Mouse (Mus musculus) left cerebral cortex, postnatal 4 days (tissue): ENCODE results near the gene A630076J17Rik. TPM values are rescaled to one million over a fixed set of nuclear protein-coding genes. Genes with fewer than 3 reads are reported as not detected.
A peak's percentile ranks its signal among the peaks of the same experiment; 100 is the strongest.

Experiments used
- DNase-seq: peaks from one replicate; pipeline ENCODE4 v3.0.0-alpha.2; 2022
- intact Hi-C: fragments of 180-260 bp; cut with DNase I; formaldehyde crosslinking; loops from one replicate; pipeline ENCODE4 v1.15.1; 2025
- total RNA-seq, 2 experiments: library from RNA; stranded (reverse); gene quantifications; 2 replicates each; pipeline ENCODE4 v1.2.3; 2021

A630076J17Rik gene
- total RNA-seq, 2 experiments from 2014 or later, result not detected

DNA sequence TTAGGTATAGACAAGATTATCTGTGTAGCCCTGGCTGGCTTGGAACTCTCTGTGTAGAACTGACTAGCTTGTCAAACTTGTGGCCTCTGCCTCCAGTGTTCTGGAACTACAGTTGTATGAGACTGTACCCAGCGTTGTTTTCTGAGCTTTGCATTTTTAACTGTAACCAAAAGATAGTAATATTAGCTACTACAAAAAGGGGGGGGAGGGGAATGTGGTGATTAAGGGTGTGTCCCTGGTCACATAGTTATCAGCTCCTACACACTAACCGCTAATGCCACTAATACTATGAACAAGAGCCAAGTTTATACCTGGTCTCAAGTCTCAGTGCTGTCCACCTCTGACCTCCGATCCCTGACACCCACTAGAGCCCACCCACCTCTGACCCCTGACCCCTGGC lies 42.0 kb downstream of the A630076J17Rik start:
- DNase-seq, result no peak
- intact Hi-C loops, result loop anchor here (5.0 to 10.0 kb wide), 3 partner anchors 35 to 368 kb away; partner anchors contain the start of gene Prok1

DNA sequence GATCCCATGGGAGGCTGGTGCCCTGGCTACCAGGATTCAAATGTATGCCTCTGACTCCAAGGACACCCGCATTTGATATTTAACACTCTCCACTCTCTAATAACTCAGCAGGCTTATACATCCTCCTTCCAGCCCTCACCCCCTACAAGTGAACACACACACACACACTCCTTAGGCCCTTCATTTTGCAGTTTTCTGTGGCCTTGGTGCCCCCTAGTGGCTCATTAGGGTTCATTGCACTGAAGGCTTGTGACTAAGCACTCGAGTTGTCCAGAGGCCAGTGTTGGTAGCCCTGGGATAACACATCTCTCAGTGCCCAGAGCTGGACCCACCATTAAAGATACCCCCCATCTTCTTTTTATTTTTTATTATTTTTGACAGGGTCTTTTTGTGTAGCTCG lies 43.4 kb downstream of the A630076J17Rik start:
- intact Hi-C loops, result loop anchor here (5.0 to 10.0 kb wide), 3 partner anchors 37 to 369 kb away; partner anchors contain the start of gene Prok1
- DNase-seq, result peak; percentile 55

DNA sequence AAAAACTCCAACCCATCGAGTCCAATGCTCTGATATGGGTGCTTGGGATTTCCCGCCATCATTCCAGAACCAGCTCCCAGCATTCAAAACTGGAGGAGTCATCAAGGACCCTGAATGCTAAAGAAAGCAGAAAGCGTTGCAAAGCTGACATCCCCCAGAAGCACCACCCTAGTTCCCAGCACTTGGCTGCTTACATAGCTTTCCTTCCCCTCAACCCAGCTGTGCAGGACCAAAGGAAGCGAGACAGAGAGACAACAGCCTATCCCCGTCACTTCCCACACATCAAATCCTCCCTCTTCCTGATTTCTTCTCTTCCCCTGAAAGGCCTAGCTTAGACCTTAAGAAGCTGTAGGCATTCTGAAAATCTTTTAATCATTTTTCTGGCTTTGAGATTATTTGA lies 44.9 kb downstream of the A630076J17Rik start:
- no peak for DNase-seq
- intact Hi-C loops, result loop anchor here (10.0 kb wide), 2 partner anchors 181 to 371 kb away; no protein-coding TSS in a partner anchor

DNA sequence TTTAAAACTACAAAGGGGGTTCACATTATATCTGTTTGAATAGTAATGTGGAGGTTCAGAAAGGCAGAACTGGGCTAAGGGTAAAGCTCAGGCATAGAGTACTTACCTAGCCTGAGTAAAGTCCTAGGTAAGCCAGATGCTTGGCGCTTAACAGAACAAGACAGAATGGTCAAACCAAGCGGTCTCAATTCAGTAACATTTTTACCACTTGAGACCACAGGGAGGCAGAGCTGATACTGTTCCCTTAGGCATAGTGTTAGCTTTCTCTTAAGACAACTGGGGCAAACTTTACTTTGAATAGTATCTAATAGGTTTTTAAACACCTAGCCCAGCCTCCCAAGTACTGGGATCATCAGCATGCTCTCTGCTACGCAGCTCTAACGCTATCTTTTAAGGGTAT lies 45.6 kb downstream of the A630076J17Rik start:
- intact Hi-C loops, result loop anchor here (10.0 kb wide), 2 partner anchors 181 to 371 kb away; no protein-coding TSS in a partner anchor
- DNase-seq, result no peak

DNA sequence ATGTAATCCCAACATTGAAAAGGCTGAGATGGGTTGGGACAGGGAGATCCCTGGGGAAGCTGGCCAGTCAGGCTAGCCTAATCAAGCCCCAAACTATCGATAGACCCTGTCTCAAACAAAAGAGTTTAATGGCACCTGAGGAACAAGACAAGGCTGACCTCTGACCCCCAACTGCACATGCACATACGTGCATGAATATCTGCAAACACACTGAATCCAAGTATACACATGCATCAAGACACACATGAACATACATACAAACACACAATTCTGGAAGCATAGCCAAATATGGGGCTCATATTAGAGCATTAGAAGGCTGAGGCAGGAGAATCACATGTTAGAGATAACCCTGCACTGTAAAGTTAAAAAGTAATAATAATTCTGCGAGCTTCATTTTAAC lies 46.2 kb downstream of the A630076J17Rik start:
- intact Hi-C loops, result loop anchor here (10.0 kb wide), 2 partner anchors 182 to 372 kb away; no protein-coding TSS in a partner anchor
- DNase-seq, result no peak

DNA sequence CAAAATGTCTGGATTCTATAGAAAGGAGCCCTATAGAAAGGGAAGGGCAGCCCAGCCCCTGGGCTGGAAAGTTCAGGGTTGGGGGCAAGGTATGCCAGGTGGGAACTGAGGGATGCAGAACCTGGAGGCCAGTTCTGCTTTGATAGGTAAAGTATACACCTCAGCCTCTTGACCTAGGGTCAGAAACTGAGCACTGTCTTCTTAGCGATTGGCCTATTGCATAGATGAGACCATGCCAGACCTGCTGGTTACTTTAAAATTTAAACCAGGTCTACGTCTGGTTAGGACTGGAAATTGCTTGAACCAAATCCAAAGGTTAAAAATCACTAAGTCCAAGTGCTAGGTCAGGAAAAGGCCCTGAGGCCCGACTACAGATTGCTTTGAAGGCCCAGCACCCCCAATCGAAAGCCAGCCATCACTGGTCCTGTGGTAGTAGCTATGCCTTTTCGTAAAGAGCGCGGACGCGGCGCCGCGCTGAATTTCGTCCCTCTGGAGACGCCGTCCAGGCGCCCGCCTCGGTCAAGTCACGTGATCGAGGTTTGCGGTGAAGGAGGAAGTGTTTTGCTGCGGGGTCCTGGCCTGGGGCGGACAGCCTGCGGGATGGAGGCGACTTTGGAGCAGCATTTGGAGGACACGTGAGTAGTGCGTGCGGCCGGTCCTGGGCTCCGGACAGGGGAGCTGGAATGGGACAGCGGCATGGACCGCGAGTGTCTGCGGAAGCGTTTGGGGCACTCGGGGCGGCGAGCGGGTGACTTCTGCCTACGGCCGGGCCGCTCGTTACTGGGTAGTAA lies 48.3 kb downstream of the A630076J17Rik start, which contains the start of gene Lamtor5:
Gene Lamtor5 (plus strand): TSS at position 380 of the 791 bp plus-strand sequence.
- intact Hi-C loops, result loop anchor here (10.0 kb wide), 2 partner anchors 184 to 374 kb away; no protein-coding TSS in a partner anchor
- peak; percentile 87 for DNase-seq

Other genes with a start within 250 kb of the A630076J17Rik start
- gene Kcna3, start 194.4 kb upstream of the A630076J17Rik start, total RNA-seq, result 10 to 100 TPM; 32.9 to 36.6 TPM
- 10 to 100 TPM; 21.6 to 21.8 TPM for gene Kcna2, start 129.5 kb upstream of the A630076J17Rik start, total RNA-seq
- under 1 TPM in 1 of 2 experiments, not detected in 1; 0.54 TPM for gene Kcna10, start 47.6 kb upstream of the A630076J17Rik start, total RNA-seq
- gene Cym, start 8.9 kb upstream of the A630076J17Rik start, total RNA-seq, result not detected
- not detected for gene Prok1, start 9.1 kb downstream of the A630076J17Rik start, total RNA-seq
- 10 to 100 TPM; 57.9 to 64.0 TPM for gene Lamtor5, start 48.2 kb downstream of the A630076J17Rik start, total RNA-seq
- 1 to 10 TPM; 1.0 to 1.3 TPM for gene Slc16a4, start 60.6 kb downstream of the A630076J17Rik start, total RNA-seq
- gene Rbm15, start 103.1 kb downstream of the A630076J17Rik start, total RNA-seq, result 10 to 100 TPM; 24.3 to 24.6 TPM
- 10 to 100 TPM; 21.2 to 25.8 TPM for gene Kcnc4, start 228.9 kb downstream of the A630076J17Rik start, total RNA-seq